ENCODE assay signal across 10 mouse cellular contexts in genomic region chrX:12240505-12241011, GRCm38 (mm10).
DNase-seq lines count a peak whose midpoint lies in the region; ATAC-seq and TF ChIP-seq lines count a peak whose summit lies in the region.
"Had no signal": no experiment of that assay in that cellular context is flagged by ENCODE, and none has a peak within 500 bp of the region (broad histone marks: within the 10 kb centered on the region; RNA-seq: fewer than 3 reads in every experiment).

No protein-coding gene starts in this region.

- H3K4me2 ChIP-seq in kidney, embryonic 15.5 days: no peak overlapping the region
- no peak overlapping the region for H3K4me2 ChIP-seq in intestine, postnatal 0 days (replicated peaks; ENCODE audit: low read depth)
- H3K4me2 ChIP-seq: embryonic facial prominence, embryonic 13.5 days; hindbrain, embryonic 14.5 days had no signal

- DNase-seq in adrenal gland, adult (ENCODE audit: inconsistent age in 2 of 2, low spot score in 1 of 2): peak; percentile 14 to 72
- DNase-seq in adrenal gland, postnatal 4 days (ENCODE audit: low spot score in 2 of 2): no peak
- peak; percentile 67 for DNase-seq in kidney, adult 2 months
- peak; percentile 58 for DNase-seq in adipocyte (ENCODE audit: low spot score)
- peak; percentile 42 to 60 for DNase-seq in kidney, postnatal 4 days

- H3K27me3 ChIP-seq in kidney, adult 2 months (replicated peaks; ENCODE audit: control insufficient read depth, insufficient read depth, low read length): no peaks in the 10 kb centered on the region
- no peaks in the 10 kb centered on the region for H3K27me3 ChIP-seq in kidney, embryonic 15.5 days
- no peaks in the 10 kb centered on the region for H3K27me3 ChIP-seq in intestine, postnatal 0 days (replicated peaks; ENCODE audit: control insufficient read depth, insufficient read depth, low read length)
- H3K27me3 ChIP-seq: embryonic facial prominence, embryonic 13.5 days had no signal

- H3K27ac ChIP-seq in kidney, adult 2 months (ENCODE audit: insufficient read depth, low read depth, low read length): no peak overlapping the region
- no peak overlapping the region for H3K27ac ChIP-seq in kidney, embryonic 15.5 days
- no peak overlapping the region for H3K27ac ChIP-seq in intestine, postnatal 0 days (ENCODE audit: low read depth, low read length)
- H3K27ac ChIP-seq: embryonic facial prominence, embryonic 13.5 days; hindbrain, embryonic 14.5 days had no signal

- H3K4me1 ChIP-seq in kidney, adult 2 months (ENCODE audit: control insufficient read depth, insufficient read depth, low read length): peaks cover 3% of the 10 kb centered on the region; the same call in 1 of the 2 replicates
- no peaks in the 10 kb centered on the region for H3K4me1 ChIP-seq in kidney, embryonic 15.5 days
- no peaks in the 10 kb centered on the region for H3K4me1 ChIP-seq in intestine, postnatal 0 days (replicated peaks; ENCODE audit: control insufficient read depth, insufficient read depth, low read length)
- H3K4me1 ChIP-seq: embryonic facial prominence, embryonic 13.5 days had no signal

- no peak for ATAC-seq in kidney, embryonic 15.5 days (replicated peaks; ENCODE audit: low FRiP score)
- ATAC-seq in megakaryocyte, adult 5-6 weeks (ENCODE audit: poor library complexity, severe bottlenecking): no peak
- no peak for ATAC-seq in intestine, postnatal 0 days

- no peak overlapping the region for H3K4me3 ChIP-seq in kidney, adult 2 months (ENCODE audit: insufficient read depth, low read depth, low read length)
- H3K4me3 ChIP-seq in kidney, embryonic 15.5 days (replicated peaks): no peak overlapping the region
- no peak overlapping the region for H3K4me3 ChIP-seq in intestine, postnatal 0 days (ENCODE audit: low read depth, low read length)
- H3K4me3 ChIP-seq: embryonic facial prominence, embryonic 13.5 days had no signal

- no peak for TF ChIP-seq CTCF in kidney, adult 2 months (conservative IDR thresholded peaks at IDR 0.05; ENCODE audit: insufficient read depth, insufficient read length, low read depth, low read length)
- TF ChIP-seq CTCF in intestine, postnatal 0 days (IDR thresholded peaks at IDR 0.05; ENCODE audit: low read depth): no peak

- WGBS in kidney, adult 2 months: 49% methylated on average over 4 of the region's 4 CpGs
- 52% methylated on average over 4 of the region's 4 CpGs for WGBS in kidney, embryonic 15.5 days
- WGBS in intestine, postnatal 0 days: 36% methylated on average over 4 of the region's 4 CpGs

- no peaks in the 10 kb centered on the region for H3K36me3 ChIP-seq in kidney, adult 2 months (ENCODE audit: control insufficient read depth, insufficient read depth, low read length)
- no peaks in the 10 kb centered on the region for H3K36me3 ChIP-seq in kidney, embryonic 15.5 days
- H3K36me3 ChIP-seq in intestine, postnatal 0 days (ENCODE audit: control insufficient read depth, insufficient read depth): no peaks in the 10 kb centered on the region
- H3K36me3 ChIP-seq: embryonic facial prominence, embryonic 13.5 days had no signal

- H3K9ac ChIP-seq in kidney, embryonic 15.5 days: no peak overlapping the region
- H3K9ac ChIP-seq in intestine, postnatal 0 days (ENCODE audit: low read depth, low read length): no peak overlapping the region
- H3K9ac ChIP-seq: embryonic facial prominence, embryonic 13.5 days; hindbrain, embryonic 14.5 days had no signal

- no peaks in the 10 kb centered on the region for H3K9me3 ChIP-seq in kidney, embryonic 15.5 days (replicated peaks)
- no peaks in the 10 kb centered on the region for H3K9me3 ChIP-seq in intestine, postnatal 0 days (ENCODE audit: control insufficient read depth)
- H3K9me3 ChIP-seq: embryonic facial prominence, embryonic 13.5 days had no signal

- TF ChIP-seq POLR2A in kidney, adult 2 months (IDR thresholded peaks at IDR 0.05; ENCODE audit: low read depth, low read length): no peak

Comparison
In these comparisons a context has a peak if more than half of its experiments do, and no peak if none do; other contexts are left out.
1. DNase-seq: peak in adrenal gland, adult (2 of 2), kidney, adult 2 months (single experiment), adipocyte (single experiment) and kidney, postnatal 4 days (2 of 2); none in adrenal gland, postnatal 4 days (0 of 2).